Comparison of ENCODE assay signal across 18 mouse cellular contexts in the genomic region with DNA sequence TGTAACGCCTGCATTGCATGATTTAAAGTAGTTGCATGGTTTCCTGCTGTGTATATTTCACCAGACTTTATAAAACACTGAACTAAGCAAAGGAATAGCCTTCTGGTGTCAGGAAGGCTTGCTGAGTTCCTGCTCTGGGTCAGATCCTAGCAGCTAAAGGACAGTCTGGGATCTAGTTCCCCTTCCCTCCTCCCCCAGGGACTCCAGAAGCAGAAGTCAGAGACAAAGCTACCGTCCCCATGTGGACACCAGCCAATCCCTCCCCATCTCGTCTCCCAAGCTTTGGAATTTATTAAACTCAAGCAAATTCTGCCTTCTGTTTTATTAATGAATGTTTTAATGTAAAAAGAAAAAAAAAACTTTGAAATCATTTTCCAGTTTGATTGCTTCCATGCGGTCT.
"Had no signal": no experiment of that assay in that cellular context is flagged by ENCODE, and none has a peak within 500 bp of the region (broad histone marks: within the 10 kb centered on the region; RNA-seq: fewer than 3 reads in every experiment).

No protein-coding gene starts in this region.

- H3K27me3 ChIP-seq: limb, embryonic 15.5 days; lung, embryonic 15.5 days; neural tube, embryonic 12.5 days; neural tube, embryonic 15.5 days had no signal

- H3K4me1 ChIP-seq: lung, embryonic 15.5 days had no signal

- DNase-seq: kidney, adult 8-10 months; layer of hippocampus, adult 9-11 months; lung, adult 18-20 months; lung, postnatal 10 days; lung, postnatal 36 days; right cerebral cortex, adult 18-20 months; right cerebral cortex, postnatal 14 days; right cerebral cortex, postnatal 4 days; thymus, postnatal 25 days had no signal

- H3K9me3 ChIP-seq: limb, embryonic 15.5 days; lung, embryonic 15.5 days; neural tube, embryonic 15.5 days had no signal

- H3K9ac ChIP-seq: limb, embryonic 15.5 days; liver, embryonic 14.5 days; lung, embryonic 15.5 days; neural tube, embryonic 12.5 days; neural tube, embryonic 15.5 days had no signal

- H3K27ac ChIP-seq: layer of hippocampus, adult 2 months; limb, embryonic 15.5 days; liver, embryonic 14.5 days; lung, embryonic 15.5 days; neural tube, embryonic 12.5 days; neural tube, embryonic 15.5 days; stomach, postnatal 0 days had no signal

- H3K36me3 ChIP-seq: limb, embryonic 15.5 days; lung, embryonic 15.5 days; neural tube, embryonic 15.5 days had no signal

- ATAC-seq: intestine, postnatal 0 days had no signal

- H3K4me3 ChIP-seq: layer of hippocampus, adult 2 months; limb, embryonic 15.5 days; lung, embryonic 15.5 days; neural tube, embryonic 12.5 days; neural tube, embryonic 15.5 days had no signal

- H3K4me2 ChIP-seq: limb, embryonic 15.5 days; liver, embryonic 11.5 days; lung, embryonic 15.5 days; neural tube, embryonic 12.5 days; neural tube, embryonic 15.5 days had no signal
